Mouse (Mus musculus) heart, adult 9 months (tissue): Measurements from ENCODE around the gene Rps28.
"Not testable (repeated sequence)": the region's sequence is repeated elsewhere in the genome, so short reads cannot be mapped to it uniquely, and the experiment has no call there.

Experiments used
- DNase-seq, 2 experiments: peaks; one replicate each; pipeline ENCODE4 v3.0.0; 2022; ENCODE audit warnings: low spot score in 2 of 2

Gene Rps28

GRCm38 (mm10) chr17:33824084-33824996 is at the start of gene Rps28, which contains the start of gene Ndufa7:
Rps28 (minus strand) TSS chr17:33824562.
Ndufa7 (plus strand) TSS chr17:33824572.
- peak; percentile 96 to 98 for DNase-seq

GRCm38 (mm10) chr17:33873537-33873936 is 49.2 kb upstream of the Rps28 start, which contains the start of gene Gm7029:
Gm7029 (plus strand) TSS chr17:33873837.
- DNase-seq: not testable (repeated sequence)

GRCm38 (mm10) chr17:33865330-33866030 is 41.1 kb upstream of the Rps28 start:
- DNase-seq: no peak

- no peak for DNase-seq
Observed at GRCm38 (mm10) chr17:33857816-33858215, 33.5 kb upstream of the Rps28 start.

- DNase-seq: no peak
Observed at GRCm38 (mm10) chr17:33851331-33851730, 27.0 kb upstream of the Rps28 start.

GRCm38 (mm10) chr17:33848139-33848538 is 23.8 kb upstream of the Rps28 start:
- DNase-seq: no peak

GRCm38 (mm10) chr17:33844196-33844595 is 19.8 kb upstream of the Rps28 start:
- no peak for DNase-seq

GRCm38 (mm10) chr17:33842966-33843795 is 18.8 kb upstream of the Rps28 start, which contains the start of gene Cd320:
Cd320 (plus strand) TSS chr17:33843091.
- DNase-seq: peak; percentile 93

- DNase-seq: no peak
Observed at GRCm38 (mm10) chr17:33829561-33829960, 5.2 kb upstream of the Rps28 start.

GRCm38 (mm10) chr17:33828892-33829291 is 4.5 kb upstream of the Rps28 start:
- peak; percentile 86 to 88 for DNase-seq

- peak; percentile 37 to 65 for DNase-seq
Observed at GRCm38 (mm10) chr17:33826850-33827249, 2.5 kb upstream of the Rps28 start.

GRCm38 (mm10) chr17:33825462-33825861 is 1.1 kb upstream of the Rps28 start:
- DNase-seq: no peak

- DNase-seq: not testable (repeated sequence)
Observed at GRCm38 (mm10) chr17:33824997-33825330, 602 bp upstream of the Rps28 start.

GRCm38 (mm10) chr17:33823171-33823570 is 1.2 kb downstream of the Rps28 start:
- not testable (repeated sequence) for DNase-seq

- DNase-seq: no peak
Observed at GRCm38 (mm10) chr17:33822436-33822959, 1.9 kb downstream of the Rps28 start.

- no peak for DNase-seq
Observed at GRCm38 (mm10) chr17:33817969-33818643, 6.3 kb downstream of the Rps28 start.

GRCm38 (mm10) chr17:33817184-33817968 is 7.0 kb downstream of the Rps28 start:
- DNase-seq: peak; percentile 86 to 89

GRCm38 (mm10) chr17:33816612-33817011 is 7.8 kb downstream of the Rps28 start:
- no peak for DNase-seq

GRCm38 (mm10) chr17:33815399-33815798 is 9.0 kb downstream of the Rps28 start:
- no peak for DNase-seq

GRCm38 (mm10) chr17:33812990-33813389 is 11.4 kb downstream of the Rps28 start:
- DNase-seq: peak; percentile 67 to 87
